Mouse (Mus musculus): ENCODE measurements around the gene 5730455P16Rik.
"Not testable (repeated sequence)": the region's sequence is repeated elsewhere in the genome, so short reads cannot be mapped to it uniquely, and the experiment has no call there.

Gene 5730455P16Rik

GRCm38 (mm10) chr11:80377712-80378451 is at the start of gene 5730455P16Rik:
5730455P16Rik (minus strand) TSS chr11:80378034.
- peak; percentile 87 for DNase-seq (ENCODE audit: low spot score)

- DNase-seq (ENCODE audit: low spot score) = not testable (repeated sequence)
Observed at GRCm38 (mm10) chr11:80426029-80426813, 48.4 kb upstream of the 5730455P16Rik start.

GRCm38 (mm10) chr11:80425247-80425778 is 47.5 kb upstream of the 5730455P16Rik start:
- DNase-seq (ENCODE audit: low spot score) = no peak

- DNase-seq (ENCODE audit: low spot score) = no peak
Observed at GRCm38 (mm10) chr11:80424691-80425090, 46.9 kb upstream of the 5730455P16Rik start.

GRCm38 (mm10) chr11:80421421-80422047 is 43.7 kb upstream of the 5730455P16Rik start:
- no peak for DNase-seq (ENCODE audit: low spot score)

GRCm38 (mm10) chr11:80420202-80420984 is 42.6 kb upstream of the 5730455P16Rik start:
- no peak for DNase-seq (ENCODE audit: low spot score)

GRCm38 (mm10) chr11:80419743-80420142 is 41.9 kb upstream of the 5730455P16Rik start:
- DNase-seq (ENCODE audit: low spot score) = no peak

GRCm38 (mm10) chr11:80417085-80417484 is 39.3 kb upstream of the 5730455P16Rik start:
- no peak for DNase-seq (ENCODE audit: low spot score)

GRCm38 (mm10) chr11:80410377-80410776 is 32.5 kb upstream of the 5730455P16Rik start:
- no peak for DNase-seq (ENCODE audit: low spot score)

GRCm38 (mm10) chr11:80407878-80408277 is 30.0 kb upstream of the 5730455P16Rik start:
- not testable (repeated sequence) for DNase-seq (ENCODE audit: low spot score)

- DNase-seq (ENCODE audit: low spot score) = no peak
Observed at GRCm38 (mm10) chr11:80396617-80397016, 18.8 kb upstream of the 5730455P16Rik start.

- DNase-seq (ENCODE audit: low spot score) = no peak
Observed at GRCm38 (mm10) chr11:80395930-80396329, 18.1 kb upstream of the 5730455P16Rik start.

GRCm38 (mm10) chr11:80391407-80392120 is 13.7 kb upstream of the 5730455P16Rik start:
- no peak for DNase-seq (ENCODE audit: low spot score)

GRCm38 (mm10) chr11:80389885-80390284 is 12.1 kb upstream of the 5730455P16Rik start:
- no peak for DNase-seq (ENCODE audit: low spot score)

GRCm38 (mm10) chr11:80386790-80387189 is 9.0 kb upstream of the 5730455P16Rik start:
- no peak for DNase-seq (ENCODE audit: low spot score)

GRCm38 (mm10) chr11:80385055-80385454 is 7.2 kb upstream of the 5730455P16Rik start:
- DNase-seq (ENCODE audit: low spot score) = no peak

GRCm38 (mm10) chr11:80384461-80384860 is 6.6 kb upstream of the 5730455P16Rik start:
- DNase-seq (ENCODE audit: low spot score) = no peak

- peak; percentile 27 for DNase-seq (ENCODE audit: low spot score)
Observed at GRCm38 (mm10) chr11:80383626-80384046, 5.8 kb upstream of the 5730455P16Rik start.

- DNase-seq (ENCODE audit: low spot score) = peak; percentile 99
Observed at GRCm38 (mm10) chr11:80383019-80383625, 5.3 kb upstream of the 5730455P16Rik start, which contains the start of gene Zfp207. Zfp207 (plus strand) TSS chr11:80383279.

GRCm38 (mm10) chr11:80382626-80383018 is 4.8 kb upstream of the 5730455P16Rik start:
- peak; percentile 37 for DNase-seq (ENCODE audit: low spot score)
